Mouse (Mus musculus) liver, embryonic 14.5 days (tissue): ENCODE results near the gene Shroom3. TPM values are rescaled to one million over a fixed set of nuclear protein-coding genes. Genes with fewer than 3 reads are reported as not detected.
A peak's percentile ranks its signal among the peaks of the same experiment; 100 is the strongest.

Experiments used
- ATAC-seq: fragments of 200-750 bp; cut with Nextera tagmentation; 2 replicates; pipeline ENCODE4 v1.8.0; 2017; ENCODE audit warnings: moderate number of reproducible peaks, mild to moderate bottlenecking, moderate library complexity; ENCODE audit not compliant: insufficient read depth
- DNase-seq, 3 experiments: peaks; one replicate each; pipeline ENCODE4 v3.0.0-alpha.2; 2012 to 2013; ENCODE audit warnings: low read depth in 3 of 3, low spot score in 3 of 3
- H3K27ac ChIP-seq: fragments of 300-500 bp; sonication (generic); 2 replicates; pipeline ENCODE4 v1.5.1; 2014; ENCODE audit warnings: moderate library complexity, mild to moderate bottlenecking, control low read depth, inconsistent platforms
- H3K27me3 ChIP-seq: fragments of 300-500 bp; sonication (generic); 2 replicates; pipeline ENCODE4 v1.6.1; 2014; ENCODE audit warnings: mild to moderate bottlenecking, low read length, moderate library complexity; ENCODE audit not compliant: control insufficient read depth, insufficient read depth
- H3K36me3 ChIP-seq: fragments of 300-500 bp; sonication (generic); replicated peaks from 2 replicates; pipeline ENCODE4 v1.6.1; 2014; ENCODE audit warnings: low read depth; ENCODE audit not compliant: control insufficient read depth, insufficient read depth
- H3K4me1 ChIP-seq, 2 experiments: fragments of 200-500 bp in 1 of 2; fragments of 300-500 bp in 1 of 2; sonication (generic) in 1 of 2; replicated peaks; 2 replicates each; pipeline ENCODE4 v1.6.1; 2012 to 2014; ENCODE audit warnings: antibody characterized with exemption in 1 of 2, inconsistent platforms in 1 of 2, low read length in 1 of 2; ENCODE audit not compliant: control insufficient read depth in 2 of 2, insufficient read depth in 2 of 2
- H3K4me2 ChIP-seq: fragments of 300-500 bp; sonication (generic); 2 replicates; pipeline ENCODE4 v1.6.1; 2014; ENCODE audit warnings: low read depth, mild to moderate bottlenecking, control low read depth, moderate library complexity
- H3K4me3 ChIP-seq, 2 experiments: fragments of 200-500 bp in 1 of 2; fragments of 300-500 bp in 1 of 2; sonication (generic) in 1 of 2; 2 replicates each; pipeline ENCODE4 v1.5.1; 2012 to 2014; ENCODE audit warnings: low read depth in 2 of 2, low read length in 2 of 2, mild to moderate bottlenecking in 2 of 2, control low read depth in 1 of 2, inconsistent platforms in 1 of 2, moderate library complexity in 1 of 2; ENCODE audit not compliant: insufficient read depth in 1 of 2
- H3K9ac ChIP-seq: fragments of 300-500 bp; sonication (generic); replicated peaks from 2 replicates; pipeline ENCODE4 v1.6.1; 2014; ENCODE audit warnings: mild to moderate bottlenecking, control low read depth, moderate library complexity
- H3K9me3 ChIP-seq: fragments of 300-500 bp; sonication (generic); 2 replicates; pipeline ENCODE4 v1.6.1; 2016; ENCODE audit warnings: low read length, mixed read lengths; ENCODE audit not compliant: control insufficient read depth
- CTCF ChIP-seq: IDR thresholded peaks from 2 replicates; pipeline ENCODE4 v1.5.1; 2016; ENCODE audit warnings: antibody characterized with exemption, low read depth, control low read depth
- EP300 ChIP-seq: IDR thresholded peaks from 2 replicates; pipeline ENCODE4 v1.6.1; 2016; ENCODE audit warnings: antibody characterized with exemption, low read depth
- WGBS: fragments of 180-500 bp; shearing (Covaris S2); extraction: QIAGEN DNeasy Blood & Tissue Kit; methylation state at CpG from one replicate; pipeline ENCODE4 v1.1.7; 2014; ENCODE audit not compliant: insufficient replicate concordance; 5-methylcytosine and 5-hydroxymethylcytosine counted together
- polyA plus RNA-seq, 2 experiments: library from polyadenylated mRNA; depleted of rRNA in 1 of 2; stranded (reverse) in 1 of 2; unstranded in 1 of 2; fragments of >200 nt; fragmentation: Nextera tagmentation in 1 of 2; extraction: Ambion mirVana in 1 of 2; gene quantifications; 2 replicates each; pipeline versions ENCODE4 v1.2.1 to v1.2.3; 2012 to 2014

Gene Shroom3
- polyA plus RNA-seq, 2 experiments: 0.11 to 0.30 TPM

GRCm38 (mm10) chr5:92953865-92954264 is 270.6 kb downstream of the Shroom3 start:
- Histone ChIP-seq H3K9ac (no peak overlapping the region), H3K4me1 (no peaks in the 10 kb centered on the region), H3K4me2 (no peak overlapping the region), H3K27ac (no peak overlapping the region), H3K4me3 (no peak overlapping the region), H3K36me3 (no peaks in the 10 kb centered on the region), H3K27me3 (no peaks in the 10 kb centered on the region), H3K9me3 (no peaks in the 10 kb centered on the region)
- no peak for TF ChIP-seq EP300
- TF ChIP-seq CTCF: no peak
- WGBS: 68% methylated on average over 8 of the region's 8 CpGs
- ATAC-seq: no peak
- no peak for DNase-seq

GRCm38 (mm10) chr5:92954323-92954722 is 271.1 kb downstream of the Shroom3 start:
- no peaks in the 10 kb centered on the region for H3K27me3 ChIP-seq
- no peaks in the 10 kb centered on the region for H3K9me3 ChIP-seq
- H3K4me3 ChIP-seq: no peak overlapping the region
- H3K4me2 ChIP-seq: no peak overlapping the region
- TF ChIP-seq CTCF (peak; percentile 61), EP300 (no peak)
- no peaks in the 10 kb centered on the region for H3K4me1 ChIP-seq
- no peak overlapping the region for H3K27ac ChIP-seq
- ATAC-seq (no peak), DNase-seq (peak in 2 of 3 experiments; percentile 7 to 16)
- H3K36me3 ChIP-seq: no peaks in the 10 kb centered on the region
- no peak overlapping the region for H3K9ac ChIP-seq
- 24% methylated on average over 10 of the region's 10 CpGs for WGBS

GRCm38 (mm10) chr5:92954827-92955475 is 271.7 kb downstream of the Shroom3 start:
- H3K4me2 ChIP-seq: no peak overlapping the region
- ATAC-seq (no peak), DNase-seq (no peak)
- H3K4me1 ChIP-seq: no peaks in the 10 kb centered on the region
- H3K9ac ChIP-seq: no peak overlapping the region
- TF ChIP-seq EP300: no peak
- TF ChIP-seq CTCF: peak; percentile 39
- H3K27me3 ChIP-seq: no peaks in the 10 kb centered on the region
- 40% methylated on average over 6 of the region's 6 CpGs for WGBS
- H3K27ac ChIP-seq: no peak overlapping the region
- H3K36me3 ChIP-seq: no peaks in the 10 kb centered on the region
- no peaks in the 10 kb centered on the region for H3K9me3 ChIP-seq
- H3K4me3 ChIP-seq: no peak overlapping the region

DNA sequence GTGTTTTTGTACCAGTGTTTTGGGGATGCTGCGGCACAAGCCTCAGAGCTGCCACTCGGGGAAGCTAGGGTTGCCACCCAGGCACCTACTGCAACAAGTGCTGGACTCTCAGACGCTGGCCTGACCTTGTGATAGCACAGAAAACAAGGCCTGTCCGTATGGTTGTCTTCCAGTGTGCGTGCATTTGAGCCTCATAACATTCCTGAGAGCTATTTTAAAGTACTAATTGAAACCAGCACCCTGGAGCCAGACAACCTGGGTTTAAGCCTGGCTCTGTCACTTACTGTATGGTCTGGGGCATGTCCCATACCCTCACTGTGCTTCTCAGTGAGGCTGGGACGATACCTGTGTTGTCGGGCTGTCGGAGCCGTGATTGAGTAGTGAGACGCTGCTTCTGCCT is 276.1 kb downstream of the Shroom3 start:
- no peak overlapping the region for H3K27ac ChIP-seq
- 65% methylated on average over 10 of the region's 10 CpGs for WGBS
- no peak for DNase-seq
- H3K9ac ChIP-seq: no peak overlapping the region
- no peak overlapping the region for H3K4me3 ChIP-seq
- H3K9me3 ChIP-seq: no peaks in the 10 kb centered on the region
- no peak for TF ChIP-seq CTCF
- TF ChIP-seq EP300: no peak
- H3K4me1 ChIP-seq: no peaks in the 10 kb centered on the region
- H3K4me2 ChIP-seq: no peak overlapping the region
- no peak for ATAC-seq
- H3K36me3 ChIP-seq: no peaks in the 10 kb centered on the region
- no peaks in the 10 kb centered on the region for H3K27me3 ChIP-seq

DNA sequence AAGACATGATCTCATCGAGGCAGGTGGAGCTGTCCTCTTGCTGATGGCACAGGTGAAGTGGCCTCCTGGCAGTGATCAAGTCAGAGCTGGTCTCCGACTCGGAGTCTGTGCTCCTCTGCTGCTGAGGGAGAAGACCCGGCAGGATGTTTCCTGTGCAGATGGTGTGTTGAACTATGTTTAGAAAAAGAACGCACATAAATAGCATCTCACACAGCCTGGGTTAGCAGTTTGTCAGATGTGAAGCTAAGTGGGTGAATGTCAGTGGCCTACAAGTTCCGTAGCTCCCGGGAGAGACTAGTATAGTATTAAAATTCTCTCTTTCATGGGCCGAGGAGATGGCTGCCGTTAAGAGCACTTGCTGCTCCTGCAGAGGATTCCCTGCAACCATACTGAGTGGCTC is 276.5 kb downstream of the Shroom3 start:
- no peak for ATAC-seq
- DNase-seq: no peak
- no peaks in the 10 kb centered on the region for H3K9me3 ChIP-seq
- H3K4me3 ChIP-seq: no peak overlapping the region
- H3K4me2 ChIP-seq: no peak overlapping the region
- no peak overlapping the region for H3K9ac ChIP-seq
- TF ChIP-seq EP300 (no peak), CTCF (no peak)
- no peaks in the 10 kb centered on the region for H3K36me3 ChIP-seq
- H3K27me3 ChIP-seq: no peaks in the 10 kb centered on the region
- no peaks in the 10 kb centered on the region for H3K4me1 ChIP-seq
- no peak overlapping the region for H3K27ac ChIP-seq
- WGBS: 38% methylated on average over 9 of the region's 9 CpGs
